Mouse (Mus musculus): ENCODE measurements at regions not wholly inside any gene's neighbourhood (a gene's known extent, or its start where the extent isn't known, plus 50 kb on each side); places are given as distances from the start of the nearest gene placed in this dataset.

GRCm38 (mm10) chr4:29103414-29103813, 290.5 kb downstream of the Epha7 start:
- H3K4me1 ChIP-seq (replicated peaks): no peaks in the 10 kb centered on the region
- H3K27me3 ChIP-seq: no peaks in the 10 kb centered on the region
- H3K4me3 ChIP-seq (replicated peaks): no peak overlapping the region
- no peak overlapping the region for H3K4me2 ChIP-seq
- no peaks in the 10 kb centered on the region for H3K36me3 ChIP-seq
- no peak overlapping the region for H3K9ac ChIP-seq
- no peak for DNase-seq
- H3K9me3 ChIP-seq (replicated peaks): no peaks in the 10 kb centered on the region
- ATAC-seq (ENCODE audit: low read depth): no peak
- no peak overlapping the region for H3K27ac ChIP-seq
- 67% methylated on average over 1 of the region's 1 CpGs for WGBS (ENCODE audit: insufficient replicate concordance)

GRCm38 (mm10) chr4:29112552-29112951, 299.6 kb downstream of the Epha7 start:
- WGBS (ENCODE audit: insufficient replicate concordance): 61% methylated on average over 2 of the region's 2 CpGs
- no peak overlapping the region for H3K4me2 ChIP-seq
- no peak overlapping the region for H3K27ac ChIP-seq
- no peaks in the 10 kb centered on the region for H3K4me1 ChIP-seq (replicated peaks)
- ATAC-seq (ENCODE audit: low read depth): no peak
- no peaks in the 10 kb centered on the region for H3K27me3 ChIP-seq
- no peaks in the 10 kb centered on the region for H3K36me3 ChIP-seq
- H3K9me3 ChIP-seq (replicated peaks): no peaks in the 10 kb centered on the region
- no peak for DNase-seq
- H3K4me3 ChIP-seq (replicated peaks): no peak overlapping the region
- no peak overlapping the region for H3K9ac ChIP-seq

GRCm38 (mm10) chr4:29117025-29117424, 304.1 kb downstream of the Epha7 start:
- no peaks in the 10 kb centered on the region for H3K36me3 ChIP-seq
- WGBS (ENCODE audit: insufficient replicate concordance): 67% methylated on average over 4 of the region's 4 CpGs
- H3K4me2 ChIP-seq: no peak overlapping the region
- no peaks in the 10 kb centered on the region for H3K9me3 ChIP-seq (replicated peaks)
- H3K9ac ChIP-seq: no peak overlapping the region
- no peak for DNase-seq
- ATAC-seq (ENCODE audit: low read depth): no peak
- no peaks in the 10 kb centered on the region for H3K4me1 ChIP-seq (replicated peaks)
- no peak overlapping the region for H3K4me3 ChIP-seq (replicated peaks)
- no peak overlapping the region for H3K27ac ChIP-seq
- no peaks in the 10 kb centered on the region for H3K27me3 ChIP-seq

DNA sequence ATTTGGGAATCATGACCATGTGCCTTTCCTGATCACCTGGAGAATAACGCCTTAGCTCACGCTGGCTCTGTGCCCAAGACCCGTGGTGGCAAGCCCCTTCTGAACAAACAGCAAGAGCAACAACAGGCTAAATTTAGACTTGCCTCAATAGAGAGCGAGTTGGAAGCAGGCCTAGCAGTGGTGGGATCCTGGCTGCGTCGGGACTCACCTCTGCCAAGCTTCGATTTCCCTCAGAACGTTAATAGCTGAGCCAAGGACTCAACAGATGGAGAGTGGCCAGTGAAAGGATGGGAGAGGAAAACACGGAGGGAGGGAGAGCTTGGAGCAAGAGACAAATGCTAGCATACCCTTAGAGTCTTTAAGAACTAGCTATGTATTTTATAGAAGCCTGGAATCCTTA, 305.0 kb downstream of the Epha7 start:
- DNase-seq (no peak), ATAC-seq (ENCODE audit: low read depth) (no peak)
- Histone ChIP-seq H3K36me3 (no peaks in the 10 kb centered on the region), H3K4me2 (no peak overlapping the region), H3K27ac (no peak overlapping the region), H3K9me3 (replicated peaks) (no peaks in the 10 kb centered on the region), H3K9ac (no peak overlapping the region), H3K4me3 (replicated peaks) (no peak overlapping the region), H3K27me3 (no peaks in the 10 kb centered on the region), H3K4me1 (replicated peaks) (no peaks in the 10 kb centered on the region)
- 61% methylated on average over 9 of the region's 9 CpGs for WGBS (ENCODE audit: insufficient replicate concordance)

- ATAC-seq (ENCODE audit: low read depth): no peak
- DNase-seq: no peak
- WGBS (ENCODE audit: insufficient replicate concordance): 47% methylated on average over 7 of the region's 7 CpGs
- Histone ChIP-seq H3K9ac (no peak overlapping the region), H3K4me3 (replicated peaks) (no peak overlapping the region), H3K4me1 (replicated peaks) (0 out of 2 replicates have a peak, but pooled peaks cover 3% of the 10 kb centered on the region), H3K36me3 (no peaks in the 10 kb centered on the region), H3K27me3 (no peaks in the 10 kb centered on the region), H3K4me2 (no peak overlapping the region), H3K27ac (no peak overlapping the region), H3K9me3 (replicated peaks) (no peaks in the 10 kb centered on the region)
These were observed 305.9 kb downstream of the Epha7 start for GRCm38 (mm10) chr4:29118679-29119479.

DNA sequence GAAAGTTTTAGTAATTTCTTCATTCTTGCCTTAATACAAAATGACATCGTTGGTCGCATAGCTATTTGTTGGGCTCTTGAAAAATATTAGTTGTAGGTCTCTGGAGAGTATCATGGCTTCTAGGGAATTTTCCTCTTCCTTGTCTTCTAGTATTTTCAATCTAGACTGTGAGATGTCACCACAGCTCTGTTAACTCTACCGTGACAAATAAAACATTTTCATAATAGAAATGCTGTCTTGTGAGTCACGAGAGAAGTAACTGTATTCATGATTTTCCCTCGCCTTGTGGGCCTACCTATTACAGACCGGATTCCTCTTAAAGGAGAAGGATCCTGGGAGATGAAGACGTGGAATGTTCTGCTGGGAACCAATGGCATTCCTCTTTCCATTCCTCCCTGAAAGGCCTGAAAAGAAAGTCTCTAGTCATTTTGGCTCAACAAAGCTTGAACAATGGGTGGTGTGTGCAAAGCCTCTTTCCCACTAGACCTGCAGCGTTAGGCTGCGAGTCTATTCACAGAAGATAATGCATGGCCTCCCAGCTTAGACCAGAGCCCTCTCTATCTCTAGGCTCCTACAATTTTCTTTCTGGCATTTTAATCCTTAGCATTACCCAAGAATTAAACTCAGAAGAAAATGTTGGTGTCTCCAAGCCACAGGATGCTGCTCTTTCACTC, 306.7 kb downstream of the Epha7 start:
- Histone ChIP-seq H3K9me3 (replicated peaks) (no peaks in the 10 kb centered on the region), H3K36me3 (no peaks in the 10 kb centered on the region), H3K9ac (no peak overlapping the region), H3K4me3 (replicated peaks) (no peak overlapping the region), H3K4me2 (no peak overlapping the region), H3K27me3 (no peaks in the 10 kb centered on the region), H3K4me1 (replicated peaks) (peaks cover 8% of the 10 kb centered on the region; the same call in 1 of the 2 replicates), H3K27ac (no peak overlapping the region)
- 70% methylated on average over 9 of the region's 9 CpGs for WGBS (ENCODE audit: insufficient replicate concordance)
- ATAC-seq (ENCODE audit: low read depth) (no peak), DNase-seq (no peak)

- ATAC-seq (ENCODE audit: low read depth) (peak; percentile 97), DNase-seq (peak; percentile 49)
- Histone ChIP-seq H3K4me2 (peak overlapping the region; percentile 33), H3K9me3 (replicated peaks) (no peaks in the 10 kb centered on the region), H3K27me3 (no peaks in the 10 kb centered on the region), H3K4me3 (replicated peaks) (no peak overlapping the region), H3K27ac (peak overlapping the region; percentile 78), H3K9ac (no peak overlapping the region), H3K36me3 (no peaks in the 10 kb centered on the region), H3K4me1 (replicated peaks) (peaks cover 14% of the 10 kb centered on the region)
- 36% methylated on average over 8 of the region's 8 CpGs for WGBS (ENCODE audit: insufficient replicate concordance)
These were observed 310.9 kb downstream of the Epha7 start for GRCm38 (mm10) chr4:29123697-29124377.

DNA sequence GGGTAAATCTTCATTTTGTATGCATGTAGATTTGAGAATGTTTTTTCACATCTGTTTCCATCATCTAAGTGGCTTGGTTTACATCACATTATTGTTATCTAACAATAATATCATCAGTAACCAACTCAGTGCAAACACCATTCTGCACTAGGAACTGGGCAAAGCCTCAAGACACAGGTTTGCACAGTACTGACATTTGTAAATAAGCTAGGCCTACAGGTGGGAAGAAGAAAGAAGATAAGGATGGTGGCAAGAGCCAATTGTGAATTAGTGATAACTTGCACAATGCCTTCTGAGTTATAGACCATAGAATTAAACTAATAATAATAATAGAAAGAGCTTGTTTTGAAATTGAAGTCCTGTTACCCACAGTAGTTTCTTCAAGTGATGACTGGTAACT, 317.6 kb downstream of the Epha7 start:
- Histone ChIP-seq H3K4me1 (replicated peaks) (no peaks in the 10 kb centered on the region), H3K27me3 (no peaks in the 10 kb centered on the region), H3K4me3 (replicated peaks) (no peak overlapping the region), H3K27ac (no peak overlapping the region), H3K9ac (no peak overlapping the region), H3K36me3 (no peaks in the 10 kb centered on the region), H3K9me3 (replicated peaks) (no peaks in the 10 kb centered on the region), H3K4me2 (no peak overlapping the region)
- ATAC-seq (ENCODE audit: low read depth) (peak; percentile 53; the same call in 1 of the 2 replicates), DNase-seq (no peak)

GRCm38 (mm10) chr4:29133404-29134307, 320.7 kb downstream of the Epha7 start:
- no peaks in the 10 kb centered on the region for H3K36me3 ChIP-seq
- DNase-seq (no peak), ATAC-seq (ENCODE audit: low read depth) (no peak)
- no peaks in the 10 kb centered on the region for H3K27me3 ChIP-seq
- no peak overlapping the region for H3K4me3 ChIP-seq (replicated peaks)
- WGBS (ENCODE audit: insufficient replicate concordance): 65% methylated on average over 21 of the region's 21 CpGs
- no peaks in the 10 kb centered on the region for H3K9me3 ChIP-seq (replicated peaks)
- H3K4me1 ChIP-seq (replicated peaks): no peaks in the 10 kb centered on the region
- H3K9ac ChIP-seq: no peak overlapping the region
- no peak overlapping the region for H3K27ac ChIP-seq
- no peak overlapping the region for H3K4me2 ChIP-seq

- DNase-seq: no peak
- no peaks in the 10 kb centered on the region for H3K9me3 ChIP-seq (replicated peaks)
- ATAC-seq (ENCODE audit: low read depth): no peak
- no peaks in the 10 kb centered on the region for H3K27me3 ChIP-seq
- H3K4me2 ChIP-seq: no peak overlapping the region
- H3K4me3 ChIP-seq (replicated peaks): no peak overlapping the region
- no peak overlapping the region for H3K9ac ChIP-seq
- H3K36me3 ChIP-seq: no peaks in the 10 kb centered on the region
- H3K27ac ChIP-seq: no peak overlapping the region
- 33% methylated on average over 5 of the region's 5 CpGs for WGBS (ENCODE audit: insufficient replicate concordance)
- no peaks in the 10 kb centered on the region for H3K4me1 ChIP-seq (replicated peaks)
These were observed 322.9 kb downstream of the Epha7 start for GRCm38 (mm10) chr4:29135685-29136385.
